Mouse (Mus musculus) heart, adult 9 months (tissue): Measurements from ENCODE around the gene Ern2.

Experiments used
- DNase-seq, 2 experiments: peaks; one replicate each; pipeline ENCODE4 v3.0.0; 2022; ENCODE audit warnings: low spot score in 2 of 2

Ern2 gene

GRCm38 (mm10) chr7:122186043-122186442, at the start of gene Ern2:
TSS of gene Ern2 (minus strand) at chr7:122186207.
- no peak for DNase-seq

GRCm38 (mm10) chr7:122230866-122231265, 44.9 kb upstream of the Ern2 start:
- DNase-seq = no peak

GRCm38 (mm10) chr7:122229916-122230315, 43.9 kb upstream of the Ern2 start:
- no peak for DNase-seq

- DNase-seq = no peak
Measured at GRCm38 (mm10) chr7:122229306-122229705, 43.3 kb upstream of the Ern2 start.

GRCm38 (mm10) chr7:122226744-122227143, 40.7 kb upstream of the Ern2 start:
- DNase-seq = no peak

- no peak for DNase-seq
Measured at GRCm38 (mm10) chr7:122226020-122226742, 40.2 kb upstream of the Ern2 start.

- peak; percentile 34 to 38 for DNase-seq
Measured at GRCm38 (mm10) chr7:122219315-122219801, 33.4 kb upstream of the Ern2 start, which contains the start of gene Chp2. TSS of gene Chp2 (plus strand) at chr7:122219496.

- peak in 1 of 2 experiments; percentile 17 for DNase-seq
Measured at GRCm38 (mm10) chr7:122208276-122209021, 22.4 kb upstream of the Ern2 start.

GRCm38 (mm10) chr7:122206121-122206520, 20.1 kb upstream of the Ern2 start:
- peak in 1 of 2 experiments; percentile 36 for DNase-seq

GRCm38 (mm10) chr7:122203936-122204335, 17.9 kb upstream of the Ern2 start:
- DNase-seq = no peak

- DNase-seq = peak in 1 of 2 experiments; percentile 32
Measured at GRCm38 (mm10) chr7:122199296-122199695, 13.3 kb upstream of the Ern2 start.

GRCm38 (mm10) chr7:122197306-122197705, 11.3 kb upstream of the Ern2 start:
- peak in 1 of 2 experiments; percentile 17 for DNase-seq

- no peak for DNase-seq
Measured at GRCm38 (mm10) chr7:122196771-122197170, 10.8 kb upstream of the Ern2 start.

- DNase-seq = no peak
Measured at GRCm38 (mm10) chr7:122193919-122194318, 7.9 kb upstream of the Ern2 start.

GRCm38 (mm10) chr7:122191097-122191496, 5.1 kb upstream of the Ern2 start:
- DNase-seq = no peak

- DNase-seq = no peak
Measured at GRCm38 (mm10) chr7:122189484-122189883, 3.5 kb upstream of the Ern2 start.

GRCm38 (mm10) chr7:122184569-122184968, 1.4 kb downstream of the Ern2 start:
- DNase-seq = no peak

- DNase-seq = no peak
Measured at GRCm38 (mm10) chr7:122180720-122181119, 5.3 kb downstream of the Ern2 start.

- DNase-seq = no peak
Measured at GRCm38 (mm10) chr7:122171613-122172012, 14.4 kb downstream of the Ern2 start.

GRCm38 (mm10) chr7:122170705-122171104, 15.3 kb downstream of the Ern2 start:
- no peak for DNase-seq

GRCm38 (mm10) chr7:122167203-122167602, 18.8 kb downstream of the Ern2 start:
- DNase-seq = no peak

- DNase-seq = no peak
Measured at GRCm38 (mm10) chr7:122163766-122164165, 22.2 kb downstream of the Ern2 start.

- DNase-seq = no peak
Measured at GRCm38 (mm10) chr7:122160037-122160436, 26.0 kb downstream of the Ern2 start.
